Mouse (Mus musculus): ENCODE measurements around the gene Nelfb. TPM values are rescaled to one million over a fixed set of nuclear protein-coding genes. Genes with fewer than 3 reads are reported as not detected.
A peak's percentile ranks its signal among the peaks of the same experiment; 100 is the strongest.

Nelfb gene
- total RNA-seq, 2 experiments from 2014 or later, result 24.1 to 26.1 TPM

- intact Hi-C loops (cut with DNase I; ENCODE audit: low total_unique reads), result no loop called here
- no peak for DNase-seq
These were observed 603 bp downstream of the Nelfb start for GRCm38 (mm10) chr2:25210686-25211085.

- intact Hi-C loops (cut with DNase I; ENCODE audit: low total_unique reads), result no loop called here
These were observed 3.7 kb downstream of the Nelfb start for GRCm38 (mm10) chr2:25207593-25207992.

GRCm38 (mm10) chr2:25203631-25204214 is 7.6 kb downstream of the Nelfb start:
- intact Hi-C loops (cut with DNase I; ENCODE audit: low total_unique reads), result no loop called here
- no peak for DNase-seq

More at GRCm38 (mm10) chr2:25207593-25207992, 3.7 kb downstream of the Nelfb start:
- no peak for DNase-seq

DNA sequence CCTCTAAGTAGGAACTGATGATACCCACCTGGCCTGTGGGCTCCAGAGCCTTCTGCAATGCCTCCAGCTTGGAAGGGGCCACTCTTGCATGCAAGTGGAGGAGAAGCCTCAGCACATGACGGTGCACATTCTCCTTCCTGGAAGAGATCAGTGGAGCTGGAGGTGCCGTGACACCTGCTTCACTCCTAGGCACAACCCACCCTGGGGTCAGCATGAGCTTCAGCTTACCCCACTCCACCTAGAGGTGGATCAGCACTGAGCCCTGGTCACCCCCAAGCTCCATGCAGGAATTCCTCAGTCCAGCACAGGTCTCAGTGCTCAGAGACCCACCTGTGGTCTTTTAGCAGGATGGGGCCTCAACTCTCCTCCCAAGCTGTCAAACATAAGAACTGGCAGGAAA is 10.7 kb downstream of the Nelfb start:
- intact Hi-C loops (cut with DNase I; ENCODE audit: low total_unique reads), result no loop called here
- DNase-seq, result no peak

DNA sequence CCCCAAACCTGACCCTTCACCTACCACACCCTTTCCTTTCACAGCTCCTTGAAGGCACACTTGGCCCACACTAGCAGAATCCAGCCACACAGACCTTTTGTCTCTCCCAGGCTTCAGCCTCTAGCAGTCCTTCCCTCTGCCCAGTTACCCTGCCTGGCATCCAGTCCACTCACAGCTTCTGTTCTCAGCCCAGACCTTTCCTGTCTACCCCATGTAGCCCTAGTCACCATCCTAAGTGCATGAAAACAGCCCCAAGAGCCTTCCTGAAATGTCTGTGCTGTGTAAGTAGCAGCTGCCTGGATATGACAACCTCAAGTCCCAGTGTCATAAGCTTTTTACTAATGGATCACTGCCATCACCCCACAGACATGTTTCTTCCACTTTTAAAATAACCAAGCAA is 13.3 kb downstream of the Nelfb start:
- DNase-seq, result no peak
- intact Hi-C loops (cut with DNase I; ENCODE audit: low total_unique reads), result loop anchor here (10.0 kb wide), 1 partner anchor 47 kb away; the partner anchor contains the start of genes AL732309.1, Cysrt1 and Rnf208

GRCm38 (mm10) chr2:25197191-25197590 is 14.1 kb downstream of the Nelfb start:
- DNase-seq, result no peak

GRCm38 (mm10) chr2:25196172-25196954 is 14.9 kb downstream of the Nelfb start, which contains the start of gene Tor4a:
TSS of gene Tor4a (minus strand) at chr2:25196886.
- DNase-seq, result peak; percentile 71
- intact Hi-C loops (cut with DNase I; ENCODE audit: low total_unique reads), result loop anchor here (10.0 kb wide), 1 partner anchor 48 kb away; the partner anchor contains the start of genes AL732309.1, Cysrt1 and Rnf208

More at GRCm38 (mm10) chr2:25197191-25197590, 14.1 kb downstream of the Nelfb start:
- intact Hi-C loops (cut with DNase I; ENCODE audit: low total_unique reads), result loop anchor here (10.0 kb wide), 1 partner anchor 48 kb away; the partner anchor contains the start of genes AL732309.1, Cysrt1 and Rnf208

DNA sequence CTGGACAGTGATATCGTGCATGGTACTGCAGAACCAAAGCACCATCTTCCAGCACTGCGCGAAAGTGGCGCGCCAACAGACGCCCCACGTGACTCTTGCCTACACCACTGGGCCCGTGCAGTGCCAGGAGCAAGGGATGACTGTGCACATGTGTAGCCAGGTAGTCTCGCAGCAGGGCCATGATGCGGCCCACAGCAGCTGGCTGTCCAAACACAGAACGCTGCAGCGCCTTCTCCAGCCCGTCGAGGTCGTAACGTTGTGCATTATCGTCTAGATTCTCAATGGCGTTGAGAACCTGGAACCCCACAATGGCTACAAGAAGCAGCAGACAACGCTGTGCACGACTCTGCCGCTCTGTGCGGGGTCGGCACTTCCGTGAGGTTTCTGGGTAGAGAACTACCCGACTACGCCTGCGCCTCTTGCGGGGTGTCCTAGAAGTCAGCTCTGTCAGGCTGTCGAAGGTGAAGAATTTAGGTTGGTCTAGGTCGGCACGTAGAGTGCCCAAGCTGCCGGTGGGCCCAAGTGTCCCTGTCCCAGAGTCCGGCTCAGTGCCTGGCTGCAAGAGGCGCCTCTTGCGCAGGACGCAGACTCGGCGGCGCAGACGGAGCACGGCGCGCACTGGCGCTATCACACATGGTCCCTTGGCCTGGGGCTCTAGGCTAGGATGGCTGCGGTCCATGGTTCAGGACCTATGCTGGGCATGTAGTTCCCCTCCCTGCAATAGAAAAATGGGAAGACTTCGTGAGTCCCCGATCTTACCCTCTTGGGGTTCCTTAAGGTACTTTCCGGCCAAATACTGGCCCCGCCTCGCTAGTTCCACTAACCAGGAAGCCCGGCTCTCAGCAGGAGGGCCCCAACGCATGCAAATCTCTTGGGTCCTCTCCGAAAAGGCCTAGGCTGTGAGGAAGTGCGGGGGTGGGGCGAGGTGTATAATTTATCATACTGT is 15.8 kb downstream of the Nelfb start:
- no peak for DNase-seq
- intact Hi-C loops (cut with DNase I; ENCODE audit: low total_unique reads), result loop anchor here (10.0 kb wide), 1 partner anchor 49 kb away; the partner anchor contains the start of genes AL732309.1, Cysrt1 and Rnf208

- DNase-seq, result no peak
- intact Hi-C loops (cut with DNase I; ENCODE audit: low total_unique reads), result loop anchor here (10.0 kb wide), 1 partner anchor 50 kb away; the partner anchor contains the start of genes AL732309.1, Cysrt1 and Rnf208
These were observed 16.7 kb downstream of the Nelfb start for GRCm38 (mm10) chr2:25194486-25195171.

DNA sequence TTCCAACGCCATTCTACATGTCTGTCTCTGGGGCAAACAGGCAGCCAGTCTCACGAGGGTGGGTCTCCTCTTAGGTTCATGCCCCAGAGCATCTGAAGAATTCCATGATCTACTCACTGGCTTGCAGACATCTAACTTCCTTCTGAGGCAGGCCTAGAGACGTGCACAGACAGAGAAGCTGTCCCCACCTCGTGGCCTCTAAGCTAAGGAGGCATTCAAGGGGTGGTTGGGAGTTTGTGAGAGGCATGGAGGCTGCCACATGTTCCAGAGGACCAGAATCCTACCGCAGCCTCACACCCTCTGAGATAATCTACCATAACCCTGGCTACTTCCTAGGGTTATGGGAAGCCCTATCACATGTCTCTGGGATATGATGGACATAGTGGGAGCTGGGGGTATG is 17.3 kb downstream of the Nelfb start:
- no peak for DNase-seq
- intact Hi-C loops (cut with DNase I; ENCODE audit: low total_unique reads), result loop anchor here (10.0 kb wide), 1 partner anchor 51 kb away; the partner anchor contains the start of genes AL732309.1, Cysrt1 and Rnf208

- DNase-seq, result peak; percentile 80
- intact Hi-C loops (cut with DNase I; ENCODE audit: low total_unique reads), result loop anchor here (10.0 kb wide), 1 partner anchor 51 kb away; the partner anchor contains the start of genes AL732309.1, Cysrt1 and Rnf208
These were observed 17.9 kb downstream of the Nelfb start for GRCm38 (mm10) chr2:25193330-25193770.

- no peak for DNase-seq
- intact Hi-C loops (cut with DNase I; ENCODE audit: low total_unique reads), result no loop called here
These were observed 23.4 kb downstream of the Nelfb start for GRCm38 (mm10) chr2:25187841-25188240.

- intact Hi-C loops (cut with DNase I; ENCODE audit: low total_unique reads), result no loop called here
- DNase-seq, result no peak
These were observed 24.7 kb downstream of the Nelfb start for GRCm38 (mm10) chr2:25186575-25186930.

DNA sequence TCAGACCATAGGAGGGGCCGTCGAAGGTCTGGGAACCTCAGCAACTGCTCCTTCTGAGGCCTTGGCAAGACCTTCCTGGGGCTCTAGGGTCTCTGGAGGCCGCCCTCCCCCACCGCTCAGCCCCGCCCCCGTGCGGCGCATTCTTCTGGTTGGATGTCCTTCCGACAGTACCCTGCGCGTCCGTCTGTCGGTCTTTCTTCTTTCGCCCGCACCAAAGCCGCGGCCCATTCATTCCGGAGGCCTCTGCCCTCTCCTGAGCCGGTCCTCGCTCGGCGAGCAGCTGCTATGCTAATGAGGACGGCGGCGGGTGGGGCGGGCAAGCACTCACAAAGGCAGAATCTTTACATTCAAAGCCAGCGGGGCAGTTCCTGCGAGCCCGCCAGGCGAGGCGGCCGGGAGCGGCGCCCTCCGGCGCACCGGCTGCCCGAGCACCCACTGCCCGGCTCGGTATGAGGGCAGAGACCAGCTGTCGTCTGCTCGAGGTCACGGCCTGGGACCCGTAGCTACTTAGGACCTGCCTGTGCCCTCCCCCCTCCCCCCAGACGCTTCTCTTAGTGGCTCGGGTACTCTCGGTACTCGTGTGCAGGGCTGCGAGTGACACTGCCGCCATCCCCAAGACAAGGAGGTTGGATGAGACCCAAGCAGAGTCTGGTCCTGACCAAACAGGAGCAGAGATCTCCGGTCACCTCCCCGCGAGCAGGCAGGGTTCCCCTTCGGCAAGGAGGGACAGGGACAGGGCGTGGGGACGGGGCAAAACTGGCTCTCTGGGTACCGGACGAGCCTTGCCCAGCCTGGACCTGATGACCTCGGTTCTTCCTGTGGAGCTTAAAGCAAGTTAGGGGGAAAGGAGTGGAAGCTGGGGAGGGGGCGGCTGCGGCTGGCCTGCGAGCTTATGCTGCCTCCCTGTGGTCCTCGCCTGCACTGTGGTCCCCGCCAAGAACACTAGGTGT is 25.4 kb downstream of the Nelfb start:
- intact Hi-C loops (cut with DNase I; ENCODE audit: low total_unique reads), result no loop called here

DNA sequence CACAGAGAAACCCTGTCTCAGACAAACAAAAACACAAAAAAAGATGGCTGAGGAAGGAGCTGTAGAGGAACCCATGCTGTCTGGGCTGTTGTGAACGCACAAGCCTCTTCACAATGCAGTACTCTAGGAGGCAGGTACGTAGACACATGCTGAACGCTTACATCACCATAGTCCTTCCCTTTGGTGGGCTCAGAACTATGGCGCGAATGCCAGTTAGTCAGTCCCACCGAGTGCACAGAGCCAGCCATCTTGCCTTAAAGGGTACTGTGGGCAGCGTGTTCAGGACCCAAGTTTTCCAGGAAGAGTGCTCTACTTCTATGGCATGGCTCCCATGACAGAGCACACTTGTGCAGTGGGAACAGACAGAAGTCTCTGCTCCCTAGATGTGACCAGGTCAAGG is 26.8 kb downstream of the Nelfb start:
- intact Hi-C loops (cut with DNase I; ENCODE audit: low total_unique reads), result no loop called here
- no peak for DNase-seq

More for the DNA sequence above, 25.4 kb downstream of the Nelfb start:
- peak; percentile 52 for DNase-seq

DNA sequence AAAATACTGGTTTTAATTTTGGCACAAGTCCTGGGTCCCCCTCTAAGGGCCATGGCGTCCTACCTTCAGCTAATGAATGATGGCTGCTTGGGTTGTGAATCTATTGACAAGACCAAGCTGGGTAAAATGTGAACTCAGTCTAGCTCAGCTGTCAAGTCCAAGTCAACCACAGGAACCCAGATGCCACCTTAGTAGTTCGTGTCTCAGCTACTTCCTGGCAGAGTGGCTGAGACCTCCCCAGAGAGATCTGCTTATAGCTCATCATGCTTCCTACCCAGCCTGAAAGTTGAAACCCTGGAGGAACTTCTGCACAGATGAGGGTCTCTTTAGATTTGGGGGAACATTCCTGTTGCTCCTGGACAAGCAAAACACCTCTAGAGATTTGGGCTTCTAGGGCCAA is 28.0 kb downstream of the Nelfb start:
- intact Hi-C loops (cut with DNase I; ENCODE audit: low total_unique reads), result no loop called here
- no peak for DNase-seq

GRCm38 (mm10) chr2:25182664-25183063 is 28.6 kb downstream of the Nelfb start:
- DNase-seq, result no peak
- intact Hi-C loops (cut with DNase I; ENCODE audit: low total_unique reads), result no loop called here
